Mouse (Mus musculus): Measurements from ENCODE around the gene Cd52.

Gene Cd52

DNA sequence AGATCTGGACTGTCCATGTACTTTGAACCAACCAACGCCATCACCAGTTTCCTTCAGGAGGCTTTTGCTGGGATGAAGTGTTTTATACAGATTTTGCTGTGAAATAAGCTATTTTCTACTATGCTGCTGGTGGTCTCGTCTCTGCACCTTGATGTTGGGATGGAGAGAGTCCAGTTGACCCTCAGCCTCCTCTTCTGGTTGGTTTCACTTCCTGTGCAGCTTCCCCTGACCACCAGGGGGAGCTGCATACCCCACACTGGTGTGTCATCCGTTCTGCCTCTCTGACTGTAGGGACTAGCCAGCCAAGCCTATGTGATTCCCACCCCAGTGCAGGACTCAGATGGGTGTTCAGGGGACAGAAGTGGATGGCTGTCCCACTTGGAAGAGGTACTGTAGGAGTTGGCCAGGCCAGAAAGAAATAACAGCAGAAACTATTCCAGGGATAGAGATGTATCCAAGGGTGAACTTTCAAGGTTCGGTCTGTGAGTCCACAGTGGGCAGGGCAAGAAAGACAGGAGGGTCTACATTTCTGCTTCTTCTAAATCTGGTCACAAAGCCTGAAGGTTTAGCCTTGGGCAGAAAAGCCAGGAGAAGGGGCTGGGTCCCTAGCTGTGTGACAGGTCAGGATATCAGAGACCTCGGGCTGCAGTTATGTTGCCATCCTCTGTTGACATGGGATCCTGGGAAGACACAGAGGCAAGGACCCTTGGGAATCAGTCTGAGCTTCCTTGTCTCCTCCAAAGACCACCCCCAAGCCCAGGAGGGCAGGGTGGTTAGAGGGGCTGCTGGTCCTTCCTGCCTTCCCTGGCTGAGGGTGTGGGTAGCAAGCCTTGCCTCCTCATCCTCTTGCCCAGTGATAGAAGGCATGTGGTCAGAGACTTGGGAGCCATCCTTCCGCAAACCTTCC lies 2.2 kb downstream of the Cd52 start:
- DNase-seq (ENCODE audit: low read depth in 2 of 2, low spot score in 2 of 2): peak; percentile 70 to 78

DNA sequence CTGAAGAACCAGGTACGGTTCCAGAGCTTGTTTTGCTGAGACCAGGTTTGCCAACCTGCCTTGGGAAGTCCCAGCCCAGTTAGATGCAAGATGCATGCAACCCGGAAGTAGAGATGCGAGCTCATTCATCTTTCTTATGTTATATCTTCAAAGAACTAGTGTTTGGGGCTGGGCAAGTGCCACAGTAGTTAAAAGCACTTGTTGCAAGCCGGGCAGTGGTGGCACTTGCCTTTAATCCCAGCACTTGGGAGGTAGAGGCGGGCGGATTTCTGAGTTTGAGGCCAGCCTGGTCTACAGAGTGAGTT lies 3.7 kb downstream of the Cd52 start:
- no peak for DNase-seq (ENCODE audit: low read depth in 2 of 2, low spot score in 2 of 2)

DNA sequence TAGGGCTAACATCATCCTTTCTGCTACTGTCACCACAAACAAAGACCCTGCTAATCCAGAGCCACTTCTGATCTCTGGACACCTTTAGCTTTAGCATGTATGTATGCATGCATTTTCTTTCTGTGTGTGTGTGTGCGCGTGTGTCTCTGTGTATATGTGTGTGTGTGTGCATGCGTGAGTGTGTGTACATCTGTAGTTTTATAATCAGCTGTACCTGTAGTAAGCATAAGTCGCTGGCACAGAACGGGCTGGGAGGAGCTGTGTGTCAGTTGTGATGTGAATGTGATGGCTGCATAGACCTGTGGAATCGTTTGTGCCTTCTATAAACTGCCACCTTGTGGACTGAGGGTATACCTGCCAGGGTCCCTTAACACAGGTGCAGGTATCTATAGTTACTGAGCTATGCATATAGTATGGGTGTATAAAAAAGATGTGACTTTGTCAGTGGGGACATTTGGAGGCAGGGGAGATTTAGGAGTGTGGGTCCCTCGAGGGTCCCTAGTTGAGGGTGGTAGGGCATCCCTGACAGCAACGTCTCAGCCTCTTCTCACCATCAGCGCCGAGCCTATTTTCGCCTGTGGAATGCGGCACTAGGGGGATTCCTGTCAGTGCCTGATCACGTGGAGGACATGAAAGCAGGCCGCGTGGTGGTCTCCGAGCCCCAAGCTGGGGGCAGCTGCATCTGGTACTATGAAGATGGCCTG lies 4.2 kb downstream of the Cd52 start:
- DNase-seq (ENCODE audit: low read depth in 2 of 2, low spot score in 2 of 2): no peak

DNA sequence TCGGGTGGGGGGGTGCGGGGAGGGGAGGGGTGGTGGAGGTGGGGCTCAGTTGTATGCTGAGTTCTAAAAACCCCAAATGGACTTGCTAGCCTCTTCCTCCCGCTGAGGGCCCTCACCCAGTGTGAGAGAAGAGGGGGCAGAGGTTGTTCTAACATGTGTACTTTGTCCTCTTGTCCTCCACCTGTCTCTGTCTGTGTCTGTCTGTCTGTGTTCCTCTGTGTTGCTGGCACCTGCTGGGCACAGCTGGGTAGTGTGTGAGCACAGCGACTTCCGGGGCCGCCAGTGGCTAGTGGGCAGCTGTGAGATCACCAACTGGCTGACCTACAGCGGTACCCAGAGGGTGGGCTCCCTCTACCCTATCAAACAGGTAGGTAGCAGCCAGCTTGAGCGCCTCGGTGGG lies 5.9 kb downstream of the Cd52 start:
- no peak for DNase-seq (ENCODE audit: low read depth in 2 of 2, low spot score in 2 of 2)

DNA sequence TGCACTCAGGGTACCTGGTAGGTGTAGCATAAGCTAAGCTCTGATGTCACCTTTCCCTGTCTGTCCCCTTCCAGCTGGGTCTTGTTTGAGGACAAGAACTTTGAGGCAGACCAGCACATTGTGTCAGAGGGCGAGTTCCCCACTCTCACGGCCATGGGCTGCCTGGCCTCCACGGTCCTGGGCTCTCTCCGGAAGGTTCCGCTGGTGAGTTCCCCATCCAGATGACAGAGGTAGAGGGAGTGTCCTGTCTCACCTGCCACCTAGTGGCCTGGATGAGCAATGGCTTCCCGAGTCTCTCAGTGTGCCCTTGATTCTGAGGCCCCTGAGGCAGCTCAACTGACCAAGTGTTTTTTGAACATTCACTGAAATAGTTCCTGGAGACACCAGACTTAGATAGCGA lies 7.5 kb downstream of the Cd52 start:
- peak; percentile 45 to 62 for DNase-seq (ENCODE audit: low read depth in 2 of 2, low spot score in 2 of 2)

DNA sequence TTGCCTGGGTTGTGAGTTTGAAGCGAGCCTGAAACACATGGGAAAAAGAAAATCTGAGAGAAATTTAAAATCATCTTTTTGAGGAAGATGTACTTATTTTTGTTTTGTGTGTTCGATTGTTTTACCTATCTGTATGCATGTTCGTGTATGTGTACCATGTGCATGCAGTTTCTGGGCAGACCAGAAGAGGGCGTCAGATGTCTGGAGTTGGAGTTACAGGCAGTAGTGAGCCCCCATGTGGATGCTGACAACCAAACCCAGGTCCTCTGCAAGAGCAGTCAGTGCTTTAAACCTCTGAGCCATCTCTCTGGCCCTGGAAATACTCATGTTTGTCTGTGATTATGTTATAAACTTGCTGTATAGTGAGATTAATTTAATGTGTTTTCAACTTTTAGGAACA lies 9.9 kb downstream of the Cd52 start:
- DNase-seq (ENCODE audit: low read depth in 2 of 2, low spot score in 2 of 2): no peak

DNA sequence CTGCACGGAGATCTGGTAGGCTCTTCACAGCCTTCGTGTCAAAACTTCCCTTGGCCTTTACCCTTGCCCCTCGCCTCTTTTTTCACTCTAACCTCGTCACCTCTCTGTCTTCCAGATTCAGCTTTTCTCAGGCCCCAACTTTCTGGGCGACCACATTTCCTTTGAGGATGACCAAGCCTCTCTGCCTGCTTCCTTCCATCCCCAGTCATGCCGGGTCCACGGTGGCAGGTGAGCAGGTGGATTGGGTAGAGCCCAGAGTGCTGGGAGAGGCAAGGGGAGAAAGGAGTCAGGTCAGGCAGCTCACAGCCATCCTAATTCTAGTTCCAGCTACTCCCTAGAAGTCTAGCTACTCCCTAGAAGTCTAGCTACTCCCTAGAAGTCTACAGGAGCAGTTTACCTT lies 12.4 kb downstream of the Cd52 start:
- DNase-seq (ENCODE audit: low read depth in 2 of 2, low spot score in 2 of 2): no peak

DNA sequence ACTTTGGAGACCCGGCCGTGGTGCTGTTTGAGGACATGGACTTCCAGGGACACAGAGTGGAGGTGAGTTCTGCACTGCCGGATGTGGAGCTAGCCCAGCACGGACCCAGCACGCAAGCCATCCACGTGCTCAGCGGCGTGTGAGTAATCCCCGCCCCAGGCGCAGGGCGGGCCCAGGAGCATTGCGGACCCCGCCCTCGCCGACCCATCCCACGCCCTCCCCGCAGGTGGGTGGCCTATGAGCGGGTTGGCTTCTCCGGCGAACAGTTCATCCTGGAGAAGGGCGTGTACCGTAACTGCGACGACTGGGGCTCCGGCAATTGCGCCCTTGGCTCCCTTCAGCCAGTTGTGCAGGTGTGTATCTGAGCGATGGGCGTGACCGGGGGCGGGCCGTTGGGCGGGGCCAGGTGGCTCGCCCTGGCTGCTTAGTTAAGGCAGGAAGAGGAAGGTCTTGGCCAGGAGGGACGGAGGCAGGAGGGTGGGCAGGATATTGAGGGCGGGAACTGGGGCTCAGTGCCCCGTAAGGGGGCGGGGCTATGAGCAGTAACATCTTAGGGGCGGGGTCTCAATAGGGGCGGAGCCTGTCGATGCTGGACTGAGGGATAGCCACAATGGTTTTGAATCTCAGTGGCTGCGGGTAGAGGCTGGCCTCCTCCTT lies 13.0 kb downstream of the Cd52 start:
- DNase-seq (ENCODE audit: low read depth in 2 of 2, low spot score in 2 of 2): peak; percentile 79 to 88

DNA sequence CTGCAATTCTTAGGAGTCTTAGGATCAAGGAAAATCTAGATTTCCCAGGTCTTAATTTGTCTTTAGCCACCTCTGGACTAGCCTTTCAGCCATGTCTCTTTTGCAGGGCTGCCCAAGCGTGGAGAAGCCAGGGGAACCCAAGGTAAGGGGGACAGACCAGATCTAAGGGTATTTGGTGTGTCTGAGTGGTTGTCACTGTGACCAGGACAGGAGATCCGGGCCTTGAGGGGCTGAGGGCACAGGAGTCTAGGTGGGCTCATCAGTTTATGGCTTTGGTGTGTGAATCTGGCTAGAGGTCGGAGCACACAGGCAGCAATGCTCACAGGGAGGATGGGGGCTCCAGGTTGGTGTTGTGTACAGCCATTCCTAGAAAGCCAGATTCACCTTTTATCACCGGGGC lies 14.2 kb downstream of the Cd52 start:
- DNase-seq (ENCODE audit: low read depth in 2 of 2, low spot score in 2 of 2): no peak

DNA sequence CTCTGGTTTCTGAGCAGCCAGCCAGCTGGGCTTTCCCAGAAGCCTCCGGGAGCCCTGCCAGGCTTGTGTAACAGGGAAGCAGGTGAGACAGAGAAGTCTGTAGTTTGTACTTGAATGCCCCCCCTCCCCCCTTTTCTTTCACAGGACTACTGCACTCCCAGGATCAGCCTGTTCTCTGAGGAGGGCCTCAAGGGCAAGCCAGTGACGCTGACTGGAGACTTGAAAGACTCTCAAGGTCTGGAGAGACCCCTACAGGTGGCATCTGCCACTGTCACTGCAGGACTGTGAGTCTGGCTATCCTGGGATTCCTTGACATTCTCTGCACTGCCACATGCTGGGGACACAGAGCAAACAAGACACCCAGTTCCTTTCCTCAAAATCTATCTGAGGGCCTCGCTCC lies 16.2 kb downstream of the Cd52 start:
- peak in 1 of 2 experiments; percentile 56 for DNase-seq (ENCODE audit: low read depth in 2 of 2, low spot score in 2 of 2)

DNA sequence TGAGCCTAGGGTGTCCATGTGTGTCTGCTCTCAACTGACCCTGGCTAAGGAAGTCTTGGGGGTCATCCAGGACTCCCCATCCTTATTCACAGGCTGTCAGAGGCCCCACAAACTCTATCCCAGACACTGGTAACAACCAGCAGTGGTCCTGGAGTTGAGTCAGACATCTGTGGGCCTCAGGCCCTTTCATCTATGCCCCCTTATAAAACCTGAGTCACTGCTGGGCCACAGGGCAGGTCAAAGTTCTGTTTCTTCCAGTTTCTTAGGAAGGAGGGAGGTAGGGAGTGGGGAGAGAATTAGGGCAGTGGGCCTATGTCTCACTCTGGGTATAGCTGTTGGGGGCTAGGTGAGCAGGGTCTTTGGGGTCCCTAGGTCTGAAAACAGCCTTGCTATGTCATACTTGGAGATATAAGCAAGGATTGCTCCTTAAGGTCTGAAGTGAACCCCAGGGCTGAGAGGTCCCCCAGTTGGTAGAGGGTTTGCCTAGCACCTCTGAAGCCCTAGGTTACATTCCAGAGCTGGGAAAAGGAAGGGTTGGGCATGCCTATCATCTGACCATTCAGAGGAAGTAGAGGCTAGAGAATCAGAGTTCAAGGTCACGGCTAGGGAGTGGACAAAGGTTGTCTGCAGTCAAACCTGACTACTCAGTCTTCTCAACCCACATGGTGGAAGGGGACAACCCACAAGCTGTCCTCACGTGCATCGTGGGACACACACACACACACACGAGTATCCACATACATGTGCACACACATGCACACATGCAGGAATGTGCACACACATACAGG lies 25.9 kb downstream of the Cd52 start:
- DNase-seq (ENCODE audit: low read depth in 2 of 2, low spot score in 2 of 2): no peak

DNA sequence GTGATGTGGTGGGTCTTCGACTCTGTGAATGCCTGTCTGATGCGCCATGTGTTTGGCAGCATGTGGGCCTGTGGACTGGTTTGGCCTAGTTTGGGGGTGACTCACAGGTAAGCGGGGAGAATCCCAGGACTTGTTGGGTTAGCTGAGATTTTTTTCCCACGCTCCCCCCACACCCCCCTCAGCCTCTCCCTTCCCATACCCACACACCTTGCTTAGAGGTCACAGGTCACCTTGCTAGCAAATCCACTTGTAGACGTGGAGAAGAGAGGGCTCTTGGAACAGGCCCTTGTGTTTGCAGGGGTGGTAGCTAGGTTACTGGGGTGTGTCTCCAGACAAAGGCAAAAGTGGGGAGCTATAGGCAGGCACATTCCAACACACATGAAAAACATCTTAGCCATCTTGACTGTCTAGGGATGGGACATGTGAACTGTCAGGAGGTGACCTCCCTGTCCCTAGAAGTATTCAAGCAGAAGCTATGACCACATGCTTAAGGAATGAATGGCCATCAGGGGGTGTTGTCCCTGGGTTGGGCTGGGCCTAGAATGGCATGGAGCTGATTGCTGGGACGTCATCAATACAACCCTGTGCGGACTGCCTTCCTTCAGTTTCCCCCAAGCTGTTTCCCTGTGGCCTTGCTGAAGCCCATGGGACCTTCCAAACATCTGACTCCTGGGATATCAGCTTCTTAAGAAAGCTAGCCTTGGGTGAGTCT lies 26.9 kb downstream of the Cd52 start:
- no peak for DNase-seq (ENCODE audit: low read depth in 2 of 2, low spot score in 2 of 2)

DNA sequence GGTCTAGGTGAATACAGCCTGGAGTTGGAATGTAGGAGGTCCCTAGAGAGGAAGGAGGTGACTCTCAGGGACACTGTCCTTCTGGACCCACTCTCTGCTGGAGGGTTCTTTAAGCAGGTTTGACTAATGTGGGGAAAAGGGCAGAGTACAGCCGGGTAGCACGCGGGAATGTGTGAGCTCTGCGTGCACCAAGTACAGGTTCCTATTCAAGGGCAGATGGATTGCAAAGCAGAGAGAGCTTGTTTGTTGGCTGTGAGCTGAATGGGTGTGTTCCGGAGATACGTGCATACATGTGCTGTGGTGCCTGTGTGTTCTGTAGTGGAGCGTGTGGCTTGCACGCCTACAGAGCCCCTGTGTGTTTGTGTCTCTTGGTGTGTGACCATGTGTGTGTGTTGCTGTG lies 27.5 kb downstream of the Cd52 start:
- DNase-seq (ENCODE audit: low read depth in 2 of 2, low spot score in 2 of 2): no peak

DNA sequence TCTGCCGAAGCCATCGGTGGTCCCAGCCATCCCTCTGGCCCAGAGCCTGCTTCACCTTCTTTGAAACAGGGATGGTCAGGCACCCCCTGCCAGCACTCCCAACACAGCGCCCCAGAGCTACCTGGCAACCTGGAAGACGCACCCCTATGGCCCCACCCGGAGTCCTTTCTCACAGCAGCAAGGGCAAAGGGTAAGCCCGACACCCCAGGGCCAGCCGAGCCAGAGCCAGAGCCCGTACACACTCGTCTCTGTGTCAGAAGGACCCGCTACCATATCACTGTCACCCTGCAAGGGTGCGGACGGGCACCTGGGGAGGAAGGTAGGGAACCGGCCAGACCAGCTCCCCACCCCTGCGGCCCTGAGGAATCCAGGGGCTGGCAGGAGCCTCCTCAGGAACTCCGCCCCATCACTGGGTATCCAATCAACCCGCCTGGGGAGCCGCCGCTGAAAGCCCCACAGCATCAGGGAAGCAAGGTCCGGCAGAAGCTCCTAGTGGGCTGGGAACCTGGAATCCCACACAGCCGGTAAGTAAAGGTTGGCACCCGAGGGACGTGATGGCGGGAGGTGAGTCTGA lies 29.4 kb downstream of the Cd52 start:
- DNase-seq (ENCODE audit: low read depth in 2 of 2, low spot score in 2 of 2): no peak

DNA sequence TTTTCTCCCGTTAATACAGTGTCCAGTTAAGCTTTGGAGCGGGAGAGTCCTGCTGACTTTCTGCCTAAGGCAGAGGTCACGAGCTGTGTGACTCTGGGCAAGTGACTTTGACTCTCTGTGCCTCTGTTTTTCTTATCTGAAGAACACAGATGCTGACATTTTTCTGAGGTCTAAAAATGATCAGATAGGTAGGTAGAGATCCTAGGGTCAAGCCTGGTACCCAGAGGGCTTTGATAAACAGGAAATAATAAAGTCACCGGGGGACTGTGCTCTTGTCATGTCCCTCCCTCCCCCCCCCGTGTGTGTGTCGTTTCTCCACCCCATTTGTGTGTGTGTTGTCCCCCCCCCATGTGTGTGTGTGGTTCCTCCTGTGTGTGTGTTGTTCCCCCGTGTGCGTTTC lies 32.3 kb downstream of the Cd52 start:
- no peak for DNase-seq (ENCODE audit: low read depth in 2 of 2, low spot score in 2 of 2)

DNA sequence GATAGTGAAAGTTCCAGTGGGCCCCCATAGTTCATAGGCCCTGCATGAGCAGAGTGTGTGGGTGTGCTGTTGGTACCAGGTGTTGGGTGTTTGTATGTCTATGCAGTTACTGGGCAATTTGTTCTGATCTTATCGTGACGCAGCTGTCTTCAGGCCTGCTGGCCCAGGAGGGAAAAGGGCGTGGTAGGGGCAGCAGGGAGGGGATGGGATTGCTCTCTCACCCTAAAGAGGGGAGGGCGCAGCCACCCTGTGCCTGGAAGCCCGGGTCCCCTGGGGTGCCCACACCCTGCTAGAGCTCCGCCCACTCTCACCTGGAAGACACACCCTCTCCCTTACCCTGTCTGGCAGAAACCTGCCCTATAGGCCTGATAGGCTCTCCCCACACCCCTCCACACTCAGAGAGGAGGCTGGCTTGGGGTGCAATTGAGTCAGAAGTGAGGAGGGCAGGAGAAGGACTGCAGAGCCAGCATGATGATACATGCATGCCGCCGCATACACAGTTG lies 32.9 kb downstream of the Cd52 start:
- no peak for DNase-seq (ENCODE audit: low read depth in 2 of 2, low spot score in 2 of 2)

DNA sequence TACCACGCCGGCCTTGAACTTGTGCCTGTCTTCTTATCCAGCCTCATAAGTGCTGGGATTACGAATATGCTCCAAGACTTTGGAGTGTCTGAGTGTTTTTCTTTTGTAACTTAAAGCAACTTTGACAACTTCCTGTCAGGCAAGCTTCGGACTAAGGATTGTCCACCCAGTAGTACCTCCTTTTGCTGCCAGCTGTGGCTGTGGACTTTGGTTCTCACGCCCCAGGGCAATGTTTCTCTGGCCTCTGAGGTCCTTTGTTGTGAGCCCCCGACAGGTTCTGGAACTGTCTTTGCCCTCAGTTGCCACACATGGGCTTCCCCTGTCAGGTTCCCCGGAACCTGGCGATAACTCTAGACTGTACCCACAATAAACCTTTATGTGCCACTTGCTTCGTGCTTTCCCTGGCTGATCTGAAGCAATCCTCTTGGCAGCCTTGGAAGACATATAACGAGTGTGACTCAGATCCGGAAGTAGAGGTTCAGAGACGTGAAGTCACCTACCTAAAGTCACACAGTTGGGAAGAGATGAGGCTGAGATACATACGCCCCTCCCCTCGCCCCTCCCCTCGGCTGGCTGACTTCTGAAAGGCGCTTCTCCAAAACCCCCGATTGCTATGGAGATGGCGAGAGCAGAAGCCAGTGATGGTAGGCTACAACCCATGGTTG lies 33.6 kb downstream of the Cd52 start:
- peak in 1 of 2 experiments; percentile 49 for DNase-seq (ENCODE audit: low read depth in 2 of 2, low spot score in 2 of 2)

DNA sequence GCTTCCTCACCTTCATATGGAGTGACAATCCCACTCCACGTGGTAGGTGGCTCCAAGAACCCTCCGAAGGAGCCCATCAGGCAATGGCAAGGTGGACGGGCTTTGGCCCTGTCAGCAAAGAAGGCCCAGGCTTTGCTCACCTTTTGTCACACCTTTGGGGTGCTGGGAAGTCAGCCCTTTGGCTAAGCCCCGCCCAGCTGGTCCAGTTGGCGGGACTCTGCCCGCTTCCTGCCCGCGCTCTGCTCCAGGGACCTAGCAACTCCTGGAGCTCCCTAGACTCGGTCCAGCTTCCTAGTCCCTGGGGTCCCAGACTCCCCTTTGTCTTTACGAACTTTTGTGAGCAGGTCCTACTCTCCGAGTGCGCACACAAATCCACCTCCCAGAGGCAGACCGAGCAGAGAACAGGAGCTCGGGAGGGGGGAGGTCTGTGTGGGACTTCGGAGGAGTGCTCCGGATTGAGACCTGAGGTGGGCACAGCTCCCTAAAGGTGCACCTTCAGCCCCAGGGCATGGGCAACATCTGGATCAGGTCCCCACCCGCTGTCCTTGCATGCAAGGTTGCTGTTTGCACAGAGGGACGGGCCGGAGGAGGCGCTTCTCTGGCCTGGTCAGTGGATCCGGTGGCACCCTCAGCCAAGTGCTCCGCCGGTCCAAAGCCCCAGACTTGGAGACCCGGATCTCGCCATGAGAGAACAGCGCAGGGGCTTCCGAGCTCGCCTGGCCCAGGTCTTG lies 34.6 kb downstream of the Cd52 start, which contains the start of gene Crybg2:
Gene Crybg2, plus strand, starts transcription at position 681 of the 731 bp plus-strand sequence.
- no peak for DNase-seq (ENCODE audit: low read depth in 2 of 2, low spot score in 2 of 2)

DNA sequence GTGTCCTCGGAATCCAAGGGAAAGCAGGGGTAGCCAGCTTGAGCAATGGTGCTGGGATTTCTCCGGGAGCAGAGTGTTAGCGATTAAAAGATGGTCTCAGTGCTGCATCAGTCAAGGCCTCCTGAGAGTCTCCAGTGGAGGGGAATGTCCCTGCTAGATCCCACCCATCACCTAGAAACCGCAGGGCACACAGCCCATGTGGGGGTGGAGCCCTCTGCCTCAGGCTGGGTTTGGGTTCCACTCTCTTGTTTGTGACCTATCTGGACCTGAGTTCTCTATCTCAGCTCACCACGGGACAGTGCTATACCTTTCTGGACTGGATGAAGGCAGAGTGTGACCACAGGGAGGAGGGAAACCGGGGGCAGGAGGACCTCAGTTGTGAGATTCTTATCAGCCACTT lies 36.0 kb downstream of the Cd52 start:
- peak in 1 of 2 experiments; percentile 25 for DNase-seq (ENCODE audit: low read depth in 2 of 2, low spot score in 2 of 2)

Measured in CD8-positive naive resting alpha-beta T cell, adult 2 months (primary cell).